Mouse (Mus musculus) heart, postnatal 0 days (tissue): Measurements from ENCODE around the gene Dnajb3.

Experiments
- CTCF ChIP-seq: IDR thresholded peaks from 2 replicates; pipeline ENCODE4 v1.5.1; 2016; ENCODE audit warnings: antibody characterized with exemption, control low read depth, low read depth
- EP300 ChIP-seq: IDR thresholded peaks from 2 replicates; pipeline ENCODE4 v1.6.1; 2016; ENCODE audit warnings: antibody characterized with exemption, low read depth

DNA sequence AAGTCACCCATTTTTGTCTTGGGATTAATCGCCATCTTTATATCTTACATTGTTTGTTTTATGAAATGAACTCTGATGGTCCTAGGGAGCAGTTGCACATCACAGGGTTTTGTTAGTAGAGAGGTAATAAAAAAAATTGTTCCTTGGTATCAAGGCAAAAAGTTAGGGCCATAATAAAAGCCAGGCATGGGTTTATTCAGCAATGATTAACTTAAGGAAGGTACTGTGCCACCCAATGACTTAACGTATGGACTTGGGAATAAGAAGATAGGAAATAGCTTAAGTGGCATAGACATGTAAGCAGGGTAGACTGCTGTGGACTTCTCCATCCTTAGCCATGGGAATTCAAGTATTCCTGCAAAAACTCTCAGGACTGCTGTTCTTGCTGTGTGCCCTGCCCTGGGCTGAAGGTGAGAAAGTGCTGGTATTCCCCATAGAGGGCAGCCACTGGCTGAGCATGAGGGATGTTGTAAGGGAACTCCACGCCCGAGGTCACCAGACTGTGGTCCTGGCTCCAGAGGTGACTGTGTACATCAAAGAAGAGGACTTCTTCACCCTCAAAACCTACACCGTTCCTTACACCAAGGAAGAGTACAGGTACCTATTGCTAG, 19.2 kb downstream of the Dnajb3 start:
- TF ChIP-seq CTCF (no peak), EP300 (no peak)
